Mouse (Mus musculus) spleen, adult 12 weeks (tissue): ENCODE measurements around the gene Rbfox1.

Source experiments
- DNase-seq: peaks from one replicate; pipeline ENCODE4 v3.0.0; 2022; ENCODE audit warnings: low spot score

Rbfox1 gene

GRCm38 (mm10) chr16:6479616-6480410 is 594.7 kb downstream of the Rbfox1 start:
- DNase-seq, result no peak

GRCm38 (mm10) chr16:6480411-6480728 is 595.2 kb downstream of the Rbfox1 start:
- no peak for DNase-seq

- no peak for DNase-seq
Observed at GRCm38 (mm10) chr16:6483628-6484027, 598.5 kb downstream of the Rbfox1 start.

DNA sequence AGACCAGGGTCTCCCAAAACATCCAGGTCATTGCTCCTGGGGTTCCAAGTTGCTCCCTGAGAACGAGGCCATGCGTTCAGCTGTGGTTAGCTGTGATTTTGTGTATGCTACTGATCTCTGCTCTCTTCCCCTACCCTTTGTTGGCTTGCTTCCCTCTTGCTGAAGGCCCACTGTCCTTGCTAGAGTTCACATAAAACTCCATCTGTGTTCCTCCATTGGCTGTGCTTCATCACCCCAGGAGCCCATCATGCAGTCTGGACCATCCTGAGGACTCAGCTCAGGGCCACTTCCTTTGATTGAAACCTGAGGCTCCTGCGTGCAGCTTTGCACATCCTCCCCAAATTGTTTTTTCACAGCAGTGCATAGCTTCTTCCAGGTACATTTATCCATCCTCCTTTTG is 600.5 kb downstream of the Rbfox1 start:
- no peak for DNase-seq

GRCm38 (mm10) chr16:6502219-6502618 is 617.1 kb downstream of the Rbfox1 start:
- no peak for DNase-seq

- DNase-seq, result no peak
Observed at GRCm38 (mm10) chr16:6503573-6504331, 618.6 kb downstream of the Rbfox1 start.

- no peak for DNase-seq
Observed at GRCm38 (mm10) chr16:6508924-6509323, 623.8 kb downstream of the Rbfox1 start.

GRCm38 (mm10) chr16:6519474-6519873 is 634.3 kb downstream of the Rbfox1 start:
- no peak for DNase-seq

DNA sequence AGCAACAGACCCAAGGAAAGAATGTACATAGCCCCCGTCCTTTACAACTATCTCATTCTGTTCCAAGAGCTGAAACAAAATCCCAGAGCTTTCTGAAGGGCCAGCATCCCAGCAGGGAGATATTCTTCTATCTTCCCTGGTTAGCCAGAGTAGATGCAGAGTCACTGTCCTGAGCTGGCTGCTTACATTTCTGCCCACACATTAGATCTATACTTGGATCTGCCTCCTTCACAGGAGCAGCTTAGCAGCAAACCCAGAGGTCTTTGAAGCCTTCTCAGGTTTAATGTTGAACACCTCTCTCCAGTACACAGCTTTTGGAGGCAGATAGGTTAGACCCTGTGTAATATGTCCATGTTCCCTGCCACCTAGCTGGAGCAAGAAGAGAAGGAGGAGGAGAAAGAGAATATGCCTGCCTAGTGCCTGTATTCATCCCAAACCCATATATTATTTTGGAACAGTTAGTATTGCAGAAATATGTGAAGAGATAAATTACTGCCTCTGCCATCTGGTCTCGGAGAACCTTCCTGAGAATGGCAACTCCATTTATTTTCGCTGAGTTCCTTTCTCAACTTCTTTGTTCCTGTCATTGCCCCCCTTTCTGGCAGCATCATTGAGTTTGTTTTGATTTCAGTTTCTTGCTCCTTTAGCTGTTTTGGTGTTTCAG is 640.5 kb downstream of the Rbfox1 start:
- no peak for DNase-seq

DNA sequence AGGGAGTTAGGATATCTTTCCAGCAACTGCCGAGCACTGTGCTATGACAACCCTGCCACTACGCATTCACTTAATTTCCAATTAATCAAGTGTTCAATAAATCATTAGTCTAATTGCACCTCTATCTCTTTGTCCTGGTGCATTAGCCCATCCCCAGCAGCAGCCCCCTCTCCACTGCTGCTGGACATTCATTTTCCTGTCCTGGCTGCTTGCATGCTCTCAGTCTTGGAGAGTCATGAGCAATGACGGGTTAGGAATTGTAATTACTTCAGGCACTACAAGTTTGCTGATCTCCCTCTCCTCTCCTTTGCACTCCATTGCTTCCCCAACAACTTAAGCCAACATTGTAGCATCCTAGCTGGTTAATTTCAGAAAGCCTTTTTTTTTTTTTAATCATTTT is 646.3 kb downstream of the Rbfox1 start:
- DNase-seq, result no peak

- DNase-seq, result no peak
Observed at GRCm38 (mm10) chr16:6532077-6532995, 647.2 kb downstream of the Rbfox1 start.

DNA sequence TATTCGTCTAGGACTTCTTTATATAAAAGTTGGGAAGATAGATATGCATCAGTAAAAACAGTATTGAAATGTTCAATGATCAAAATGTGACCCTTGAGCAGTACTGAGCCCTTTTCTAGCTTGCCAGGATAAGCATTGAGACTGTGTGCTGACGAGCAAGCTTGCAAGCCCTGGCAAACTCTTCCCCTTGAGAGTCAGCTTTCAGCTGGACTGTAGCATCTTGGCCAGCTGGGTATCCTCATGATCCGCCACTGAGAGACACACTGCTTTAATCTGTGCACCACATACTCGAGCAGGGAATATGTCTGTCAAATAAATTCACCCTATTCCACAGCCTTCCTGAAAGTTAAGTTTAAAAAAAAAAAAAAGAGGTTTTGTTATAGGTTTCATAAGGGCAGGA is 670.6 kb downstream of the Rbfox1 start:
- DNase-seq, result no peak

GRCm38 (mm10) chr16:6557726-6558125 is 672.6 kb downstream of the Rbfox1 start:
- DNase-seq, result no peak

DNA sequence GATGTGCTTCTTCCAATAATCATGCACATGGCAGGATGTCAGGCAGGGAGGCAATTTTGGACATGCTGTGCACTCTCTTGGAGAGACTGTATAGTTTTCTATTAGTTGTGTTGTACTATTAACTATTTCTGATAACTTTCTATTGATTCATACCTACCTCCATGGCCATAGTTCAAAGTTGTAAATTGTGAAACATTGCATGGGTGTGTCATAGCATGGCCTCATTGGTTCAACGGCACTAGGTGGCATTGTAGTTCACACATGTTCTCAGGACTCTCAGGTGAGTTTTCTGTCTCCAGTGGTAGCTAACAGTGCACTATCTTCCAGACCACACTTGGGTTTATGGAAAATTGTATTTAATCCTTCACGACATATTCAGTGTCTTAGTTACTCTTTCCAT is 699.5 kb downstream of the Rbfox1 start:
- DNase-seq, result no peak

DNA sequence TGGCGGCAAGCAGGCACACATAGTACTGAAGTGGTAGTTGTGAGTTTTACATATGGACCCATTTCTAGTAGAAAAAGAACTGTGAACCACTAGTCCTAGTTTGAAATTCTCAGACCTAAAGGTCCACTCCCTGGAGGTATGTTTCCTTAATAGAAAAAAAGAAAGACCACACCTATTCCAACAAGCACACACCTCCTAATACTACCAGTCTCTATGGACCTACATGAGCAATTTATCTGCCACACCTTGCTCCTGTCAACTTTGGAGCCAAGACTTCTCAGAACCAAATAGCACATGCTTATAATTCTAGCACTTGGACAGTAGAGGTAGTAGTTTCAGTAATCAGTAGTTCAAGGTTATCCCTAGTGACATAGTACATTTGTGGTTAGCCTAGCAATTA is 700.0 kb downstream of the Rbfox1 start:
- DNase-seq, result no peak

DNA sequence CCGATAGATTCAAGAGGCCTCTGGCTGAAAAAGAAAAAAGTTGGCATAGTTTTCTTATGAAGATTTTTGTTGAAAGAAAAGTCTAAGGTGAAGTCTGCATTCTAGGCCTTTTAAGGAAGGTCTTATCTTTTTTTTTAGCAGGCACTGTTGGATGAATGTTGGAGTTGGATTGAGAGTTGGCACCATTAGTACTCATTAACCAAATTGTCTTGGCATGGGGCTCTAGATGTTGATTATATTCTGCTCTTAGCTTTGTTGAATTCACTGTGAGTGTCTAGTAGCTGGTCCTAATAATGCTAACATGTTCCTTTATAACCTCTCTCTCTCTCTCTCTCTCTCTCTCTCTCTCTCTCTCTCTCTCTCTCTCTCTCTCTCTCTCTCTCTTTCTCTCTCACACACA is 731.4 kb downstream of the Rbfox1 start:
- no peak for DNase-seq

DNA sequence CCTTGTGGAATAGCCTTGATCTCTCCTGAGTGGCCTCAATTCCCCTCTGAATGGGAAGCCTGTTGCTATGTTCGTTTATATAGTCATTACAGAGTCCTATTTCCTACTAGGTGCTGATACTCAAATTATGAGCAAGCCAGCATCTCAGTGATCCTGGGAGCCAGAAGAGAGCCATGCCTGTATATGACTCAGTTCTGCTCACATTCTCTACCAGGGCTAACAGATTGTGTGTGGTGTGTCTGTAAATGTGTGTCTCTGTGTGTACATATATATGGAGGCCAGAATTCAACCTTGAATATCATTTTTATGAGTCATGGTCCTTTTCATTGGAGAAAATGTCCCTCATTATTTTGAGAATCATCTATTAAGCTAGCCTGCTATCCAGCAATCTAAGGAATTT is 755.2 kb downstream of the Rbfox1 start:
- DNase-seq, result no peak

GRCm38 (mm10) chr16:6646941-6647340 is 761.8 kb downstream of the Rbfox1 start:
- no peak for DNase-seq

DNA sequence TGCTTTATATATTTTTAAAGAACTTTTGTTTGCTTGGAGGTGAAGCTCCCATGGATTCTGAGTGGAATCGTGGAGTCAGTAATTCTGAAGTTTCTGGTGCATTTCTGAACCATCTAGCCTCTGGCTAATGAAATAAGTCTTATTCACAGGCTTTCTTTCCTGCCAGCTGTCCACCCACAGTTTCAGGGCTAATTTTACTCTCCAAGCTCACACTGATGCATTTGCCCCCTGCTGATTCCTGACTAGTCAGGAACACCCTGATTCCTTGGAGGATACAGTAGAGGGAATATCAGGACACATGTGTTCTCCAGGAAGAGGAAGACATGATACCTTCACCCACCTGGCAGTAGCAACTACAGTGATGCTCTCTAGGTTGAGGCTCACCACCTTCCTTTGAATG is 763.6 kb downstream of the Rbfox1 start:
- DNase-seq, result no peak

- DNase-seq, result no peak
Observed at GRCm38 (mm10) chr16:6658594-6658993, 773.4 kb downstream of the Rbfox1 start.

GRCm38 (mm10) chr16:6686076-6686757 is 801.1 kb downstream of the Rbfox1 start:
- DNase-seq, result no peak
